Mouse (Mus musculus) heart, embryonic 11.5 days (tissue): ENCODE results near the gene Amotl1. TPM values are rescaled to one million over a fixed set of nuclear protein-coding genes. Genes with fewer than 3 reads are reported as not detected.

Experiments used
- ATAC-seq: fragments of 200-750 bp; cut with Nextera tagmentation; replicated peaks from 2 replicates; pipeline ENCODE4 v1.8.0; 2017; ENCODE audit warnings: moderate library complexity; ENCODE audit not compliant: insufficient number of reproducible peaks, low FRiP score, low TSS enrichment
- H3K27ac ChIP-seq: fragments of 300-500 bp; sonication (generic); 2 replicates; pipeline ENCODE4 v1.5.1; 2014; ENCODE audit warnings: mild to moderate bottlenecking, low read depth, low read length
- H3K27me3 ChIP-seq: fragments of 300-500 bp; sonication (generic); 2 replicates; pipeline ENCODE4 v1.6.1; 2014; ENCODE audit warnings: mild to moderate bottlenecking, low read length, mixed read lengths; ENCODE audit not compliant: control insufficient read depth, insufficient read depth
- H3K36me3 ChIP-seq: fragments of 300-500 bp; sonication (generic); 2 replicates; pipeline ENCODE4 v1.6.1; 2014; ENCODE audit warnings: mild to moderate bottlenecking, low read length, moderate library complexity, mixed read lengths; ENCODE audit not compliant: control insufficient read depth, insufficient read depth
- H3K4me1 ChIP-seq: fragments of 300-500 bp; sonication (generic); 2 replicates; pipeline ENCODE4 v1.6.1; 2014; ENCODE audit warnings: low read length; ENCODE audit not compliant: control insufficient read depth, insufficient read depth
- H3K4me2 ChIP-seq: fragments of 300-500 bp; sonication (generic); 2 replicates; pipeline ENCODE4 v1.6.1; 2014; ENCODE audit warnings: mild to moderate bottlenecking, moderate library complexity
- H3K4me3 ChIP-seq: fragments of 300-500 bp; sonication (generic); 2 replicates; pipeline ENCODE4 v1.5.1; 2014; ENCODE audit warnings: low read depth, low read length
- H3K9ac ChIP-seq: fragments of 300-500 bp; sonication (generic); 2 replicates; pipeline ENCODE4 v1.6.1; 2014; ENCODE audit warnings: mild to moderate bottlenecking, low read depth, low read length, moderate library complexity
- H3K9me3 ChIP-seq: fragments of 300-500 bp; sonication (generic); replicated peaks from 2 replicates; pipeline ENCODE4 v1.6.1; 2016; ENCODE audit warnings: low read length; ENCODE audit not compliant: control insufficient read depth
- WGBS: fragments of 180-500 bp; shearing (Covaris S2); extraction: QIAGEN DNeasy Blood & Tissue Kit; methylation state at CpG from one replicate; pipeline ENCODE4 v1.1.7; 2014; ENCODE audit not compliant: insufficient replicate concordance; 5-methylcytosine and 5-hydroxymethylcytosine counted together
- polyA plus RNA-seq: library from polyadenylated mRNA; unstranded; fragments of >200 nt; fragmentation: Nextera tagmentation; extraction: Ambion mirVana; gene quantifications from 2 replicates; pipeline ENCODE4 v1.2.1, GENCODE M21; 2014

The Amotl1 gene
- polyA plus RNA-seq, 1 experiment from 2014 or later: 23.8 TPM

- no peaks in the 10 kb centered on the region for H3K9me3 ChIP-seq
- no peaks in the 10 kb centered on the region for H3K36me3 ChIP-seq
- no peak overlapping the region for H3K4me3 ChIP-seq
- peaks cover 3% of the 10 kb centered on the region; the same call in 1 of the 2 replicates for H3K4me1 ChIP-seq
- no peaks in the 10 kb centered on the region; the same call in 1 of the 2 replicates for H3K27me3 ChIP-seq
- no peak overlapping the region for H3K27ac ChIP-seq
- no peak for ATAC-seq
- WGBS: 44% methylated on average over 3 of the region's 3 CpGs
- H3K4me2 ChIP-seq: no peak overlapping the region
- H3K9ac ChIP-seq: no peak overlapping the region
These were observed 22.0 kb downstream of the Amotl1 start for GRCm38 (mm10) chr9:14622848-14623247.

DNA sequence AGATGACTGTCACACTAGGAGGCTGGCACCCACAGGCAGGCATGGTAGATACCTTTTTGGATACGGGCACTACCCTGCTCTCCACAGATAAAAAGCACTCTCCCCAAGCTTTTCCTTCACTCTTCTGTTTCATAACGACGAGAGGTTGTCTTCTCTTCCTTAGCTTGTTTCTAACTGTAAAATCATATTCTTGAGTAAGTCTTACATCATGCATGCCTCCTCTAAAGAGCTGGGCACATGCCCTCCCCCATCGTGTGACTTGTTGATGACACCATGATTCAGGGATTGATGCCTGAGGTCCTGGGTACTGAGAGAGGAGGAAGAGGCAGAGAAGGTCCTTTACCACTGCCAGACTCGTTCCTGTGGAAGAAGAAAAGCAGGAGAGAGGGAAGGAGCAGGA is 24.7 kb downstream of the Amotl1 start:
- Histone ChIP-seq H3K4me3 (no peak overlapping the region), H3K4me2 (no peak overlapping the region), H3K27me3 (no peaks in the 10 kb centered on the region; the same call in 1 of the 2 replicates), H3K9me3 (no peaks in the 10 kb centered on the region), H3K9ac (no peak overlapping the region), H3K4me1 (peaks cover 12% of the 10 kb centered on the region), H3K27ac (no peak overlapping the region), H3K36me3 (no peaks in the 10 kb centered on the region)
- WGBS: 71% methylated on average over 5 of the region's 5 CpGs
- no peak for ATAC-seq

DNA sequence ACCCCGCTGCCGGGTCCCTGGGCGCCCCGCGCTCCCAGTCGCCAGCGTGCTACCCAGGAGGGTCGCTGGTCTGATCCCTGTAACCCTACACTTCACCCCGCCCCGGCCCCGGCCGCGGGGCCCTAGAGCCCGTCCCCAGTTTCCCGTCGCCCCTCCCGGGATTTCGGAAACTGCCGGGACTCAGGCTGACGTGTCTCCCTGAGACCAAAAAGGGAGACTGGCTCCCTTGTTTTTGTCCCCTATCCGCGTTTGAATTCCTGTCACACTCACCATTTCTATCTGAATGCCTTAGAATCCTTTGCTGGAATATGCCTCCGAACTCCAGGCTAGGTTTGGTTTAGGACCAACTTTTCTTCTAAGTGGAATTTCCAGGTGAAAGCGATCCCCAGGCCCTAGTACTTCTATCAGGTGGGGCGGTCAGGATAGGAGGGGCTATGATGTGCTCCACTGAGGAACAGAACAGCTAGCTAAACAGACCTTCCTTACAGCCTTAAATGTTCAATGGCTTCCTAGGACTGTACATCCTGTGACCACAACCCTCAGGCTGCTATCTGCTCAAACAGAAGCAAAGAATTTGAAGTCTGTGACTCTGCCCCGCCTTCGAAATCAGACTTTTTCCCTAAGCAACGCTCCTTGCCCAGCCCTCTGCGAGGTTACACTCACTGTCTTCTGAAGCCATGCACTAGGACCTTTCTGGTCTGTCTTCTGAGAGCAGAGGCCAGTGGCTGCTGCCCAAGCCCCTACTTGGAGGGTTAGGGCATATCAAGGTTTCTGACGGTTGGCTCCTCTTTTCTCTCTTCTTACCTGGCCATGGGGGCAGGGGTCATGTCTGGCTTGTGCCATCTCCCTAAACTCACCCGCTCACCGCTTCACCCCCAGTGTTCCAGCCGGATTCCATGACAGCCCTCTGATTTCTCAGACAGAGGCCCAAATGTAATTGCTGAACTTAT is 29.6 kb downstream of the Amotl1 start:
- peak; percentile 81 for ATAC-seq
- H3K9me3 ChIP-seq: no peaks in the 10 kb centered on the region
- WGBS: 9% methylated on average over 27 of the region's 33 CpGs
- peak overlapping the region; percentile 63 for H3K4me2 ChIP-seq
- peak overlapping the region; percentile 91 for H3K4me3 ChIP-seq
- H3K4me1 ChIP-seq: peaks cover 37% of the 10 kb centered on the region
- no peaks in the 10 kb centered on the region for H3K27me3 ChIP-seq
- H3K36me3 ChIP-seq: no peaks in the 10 kb centered on the region
- H3K9ac ChIP-seq: peak overlapping the region; percentile 98
- peak overlapping the region; percentile 94 for H3K27ac ChIP-seq

- Histone ChIP-seq H3K4me2 (peak overlapping the region; percentile 63), H3K36me3 (no peaks in the 10 kb centered on the region), H3K27me3 (no peaks in the 10 kb centered on the region), H3K27ac (peak overlapping the region; percentile 94), H3K9ac (peak overlapping the region; percentile 98), H3K9me3 (no peaks in the 10 kb centered on the region), H3K4me1 (peaks cover 39% of the 10 kb centered on the region), H3K4me3 (peak overlapping the region; percentile 91)
- ATAC-seq: peak; percentile 46; the same call in 1 of the 2 replicates
- under 1% methylated on average over 45 of the region's 50 CpGs for WGBS
These were observed 30.5 kb downstream of the Amotl1 start for GRCm38 (mm10) chr9:14614205-14614930.

- Histone ChIP-seq H3K4me3 (peak overlapping the region; percentile 91), H3K27ac (peak overlapping the region; percentile 94), H3K4me2 (peak overlapping the region; percentile 63), H3K9ac (peak overlapping the region; percentile 98), H3K9me3 (no peaks in the 10 kb centered on the region), H3K4me1 (peaks cover 44% of the 10 kb centered on the region), H3K36me3 (no peaks in the 10 kb centered on the region), H3K27me3 (no peaks in the 10 kb centered on the region)
- WGBS: 10% methylated on average over 15 of the region's 15 CpGs
- no peak for ATAC-seq
These were observed 31.3 kb downstream of the Amotl1 start for GRCm38 (mm10) chr9:14613308-14614204.

GRCm38 (mm10) chr9:14612588-14612987 is 32.3 kb downstream of the Amotl1 start:
- ATAC-seq: no peak
- Histone ChIP-seq H3K9me3 (no peaks in the 10 kb centered on the region), H3K27ac (peak overlapping the region; percentile 62), H3K9ac (peak overlapping the region; percentile 64), H3K4me2 (peak overlapping the region; percentile 63), H3K36me3 (no peaks in the 10 kb centered on the region), H3K4me3 (peak overlapping the region; percentile 91), H3K4me1 (peaks cover 54% of the 10 kb centered on the region), H3K27me3 (no peaks in the 10 kb centered on the region)

- Histone ChIP-seq H3K27ac (peak overlapping the region; percentile 52; the same call in 1 of the 2 replicates), H3K36me3 (no peaks in the 10 kb centered on the region), H3K9ac (no peak overlapping the region), H3K27me3 (no peaks in the 10 kb centered on the region), H3K4me3 (no peak overlapping the region), H3K4me1 (peaks cover 57% of the 10 kb centered on the region), H3K4me2 (no peak overlapping the region), H3K9me3 (no peaks in the 10 kb centered on the region)
- ATAC-seq: peak; percentile 64
- 61% methylated on average over 5 of the region's 5 CpGs for WGBS
These were observed 36.3 kb downstream of the Amotl1 start for GRCm38 (mm10) chr9:14608521-14608920.

DNA sequence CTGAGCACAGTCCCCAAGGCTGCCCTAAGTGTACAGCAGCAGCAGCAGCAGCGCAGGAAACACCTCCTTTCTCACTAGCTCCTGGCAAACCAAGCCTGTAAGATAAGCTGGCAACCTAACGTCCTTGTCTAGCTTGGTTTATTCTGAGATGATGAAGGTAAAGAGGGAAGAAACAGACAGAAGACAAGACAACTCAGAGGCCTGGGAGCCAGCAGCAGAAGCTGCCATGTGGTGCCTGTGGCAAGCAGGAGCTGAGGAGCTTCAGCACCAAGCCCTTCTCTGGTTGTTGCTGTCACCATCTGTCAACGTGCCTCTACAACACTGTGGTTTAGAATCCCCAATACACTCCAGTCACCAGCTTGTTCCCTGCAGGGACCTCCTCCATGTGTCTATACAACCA is 37.4 kb downstream of the Amotl1 start:
- H3K4me1 ChIP-seq: peaks cover 47% of the 10 kb centered on the region
- no peaks in the 10 kb centered on the region for H3K36me3 ChIP-seq
- H3K4me2 ChIP-seq: 0 out of 2 replicates have a peak overlapping the region, but pooled peaks have one; percentile 2
- no peak overlapping the region for H3K4me3 ChIP-seq
- 24% methylated on average over 3 of the region's 3 CpGs for WGBS
- no peak for ATAC-seq
- 0 out of 2 replicates have a peak overlapping the region, but pooled peaks have one; percentile 24 for H3K9ac ChIP-seq
- H3K27ac ChIP-seq: peak overlapping the region; percentile 52
- H3K27me3 ChIP-seq: no peaks in the 10 kb centered on the region
- H3K9me3 ChIP-seq: no peaks in the 10 kb centered on the region
